8 mouse cellular contexts compared by ENCODE assay signal in the genomic region with DNA sequence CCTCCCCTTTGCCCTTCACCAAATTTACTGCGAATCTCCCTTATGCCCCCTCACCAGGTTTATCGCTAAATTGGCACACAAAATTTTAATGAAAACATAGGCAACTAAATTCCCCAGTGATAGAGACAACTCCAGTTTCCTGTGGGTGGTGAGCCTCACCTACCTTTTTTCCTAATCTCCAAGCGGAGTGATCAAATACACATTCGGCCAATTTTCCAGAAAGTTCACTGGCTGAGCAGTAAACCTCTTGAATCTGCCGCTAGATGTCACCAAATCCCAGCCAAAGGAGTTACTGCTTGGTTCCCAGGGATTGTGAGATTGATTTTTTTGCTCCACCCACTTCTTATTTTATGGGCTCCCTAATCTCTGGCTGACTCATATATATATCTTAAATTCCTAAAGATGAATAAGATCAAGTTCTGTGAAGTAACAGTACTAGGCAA. TPM values are rescaled to one million over a fixed set of nuclear protein-coding genes. Genes with fewer than 3 reads are reported as not detected.
A peak's percentile ranks its signal among the peaks of the same experiment; 100 is the strongest.
DNase-seq lines count a peak whose midpoint lies in the region; ATAC-seq and TF ChIP-seq lines count a peak whose summit lies in the region.

No protein-coding gene starts in this region.

- DNase-seq in A20 (ENCODE audit: low read depth, low spot score) = peak; percentile 73
- peak; percentile 35 for DNase-seq in adrenal gland, adult 8-10 months
- DNase-seq in kidney, postnatal 10 days = peak; percentile 74
- DNase-seq in liver, embryonic 14.5 days (ENCODE audit: low read depth in 3 of 3, low spot score in 3 of 3) = peak; percentile 50 to 61 (median 55)
- peak; percentile 54 for DNase-seq in neural tube, embryonic 11.5 days (ENCODE audit: low spot score)
- peak; percentile 50 for DNase-seq in thymus, adult 2 months

- H3K4me1 ChIP-seq in embryonic facial prominence, embryonic 13.5 days = 0 out of 2 replicates have a peak, but pooled peaks cover 7% of the 10 kb centered on the region
- H3K4me1 ChIP-seq in heart, embryonic 13.5 days = peaks cover 8% of the 10 kb centered on the region
- peaks cover 0 to 2% of the 10 kb centered on the region in 2 experiments; a peak in 1 of 4 replicates for H3K4me1 ChIP-seq in liver, embryonic 14.5 days (replicated peaks; ENCODE audit: control insufficient read depth in 2 of 2, insufficient read depth in 2 of 2, low read length in 1 of 2)
- no peaks in the 10 kb centered on the region for H3K4me1 ChIP-seq in neural tube, embryonic 11.5 days (ENCODE audit: control insufficient read depth, insufficient read depth, low read length)
- H3K4me1 ChIP-seq in thymus, adult 2 months (replicated peaks; ENCODE audit: control insufficient read depth, insufficient read depth, low read length) = no peaks in the 10 kb centered on the region

- H3K36me3 ChIP-seq in embryonic facial prominence, embryonic 13.5 days = peaks cover 3% of the 10 kb centered on the region
- H3K36me3 ChIP-seq in heart, embryonic 13.5 days = peaks cover 10% of the 10 kb centered on the region
- H3K36me3 ChIP-seq in liver, embryonic 14.5 days (replicated peaks; ENCODE audit: control insufficient read depth, insufficient read depth, low read depth) = no peaks in the 10 kb centered on the region
- H3K36me3 ChIP-seq in neural tube, embryonic 11.5 days (ENCODE audit: control insufficient read depth, insufficient read depth, low read length) = no peaks in the 10 kb centered on the region
- peaks cover 3% of the 10 kb centered on the region; the same call in 1 of the 2 replicates for H3K36me3 ChIP-seq in thymus, adult 2 months (ENCODE audit: control insufficient read depth, insufficient read depth, low read length)

- TF ChIP-seq CTCF in liver, embryonic 14.5 days (IDR thresholded peaks at IDR 0.05; ENCODE audit: low read depth) = peak; percentile 58
- no peak for TF ChIP-seq CTCF in thymus, adult 2 months (IDR thresholded peaks at IDR 0.05; ENCODE audit: borderline replicate concordance, control insufficient read depth, extremely low read depth, insufficient read depth, low read length, poor library complexity)

- peak overlapping the region; percentile 92 for H3K27ac ChIP-seq in embryonic facial prominence, embryonic 13.5 days
- peak overlapping the region; percentile 93 for H3K27ac ChIP-seq in heart, embryonic 13.5 days (replicated peaks)
- H3K27ac ChIP-seq in liver, embryonic 14.5 days = peak overlapping the region; percentile 68; the same call in 1 of the 2 replicates
- no peak overlapping the region for H3K27ac ChIP-seq in neural tube, embryonic 11.5 days (ENCODE audit: low read depth, low read length)
- peak overlapping the region; percentile 88 for H3K27ac ChIP-seq in thymus, adult 2 months (ENCODE audit: control insufficient read depth, insufficient read depth, low read length)

- ATAC-seq in embryonic facial prominence, embryonic 13.5 days (ENCODE audit: insufficient number of reproducible peaks, insufficient read depth, low FRiP score, low TSS enrichment, low read depth) = no peak
- ATAC-seq in heart, embryonic 13.5 days (ENCODE audit: extremely low read depth, insufficient number of reproducible peaks, low FRiP score, low TSS enrichment) = no peak
- no peak for ATAC-seq in liver, embryonic 14.5 days (ENCODE audit: insufficient read depth)
- no peak for ATAC-seq in neural tube, embryonic 11.5 days (ENCODE audit: insufficient read depth, low FRiP score, low TSS enrichment)

- no peak for TF ChIP-seq EP300 in liver, embryonic 14.5 days (IDR thresholded peaks at IDR 0.05; ENCODE audit: low read depth)

- 27% methylated on average over 5 of the region's 5 CpGs for WGBS in embryonic facial prominence, embryonic 13.5 days
- WGBS in heart, embryonic 13.5 days = 23% methylated on average over 5 of the region's 5 CpGs
- 24% methylated on average over 5 of the region's 5 CpGs for WGBS in liver, embryonic 14.5 days (ENCODE audit: insufficient replicate concordance)
- 31% methylated on average over 5 of the region's 5 CpGs for WGBS in neural tube, embryonic 11.5 days
- 12% methylated on average over 5 of the region's 5 CpGs for WGBS in thymus, adult 2 months

- no peaks in the 10 kb centered on the region for H3K9me3 ChIP-seq in embryonic facial prominence, embryonic 13.5 days
- no peaks in the 10 kb centered on the region for H3K9me3 ChIP-seq in heart, embryonic 13.5 days
- H3K9me3 ChIP-seq in liver, embryonic 14.5 days (ENCODE audit: control insufficient read depth, low read length) = no peaks in the 10 kb centered on the region
- no peaks in the 10 kb centered on the region for H3K9me3 ChIP-seq in neural tube, embryonic 11.5 days (ENCODE audit: control insufficient read depth, low read length)

- no peak for TF ChIP-seq POLR2A in thymus, adult 2 months (IDR thresholded peaks at IDR 0.05; ENCODE audit: control insufficient read depth, extremely low read depth, insufficient read depth, low read length, poor library complexity)

- H3K4me3 ChIP-seq in embryonic facial prominence, embryonic 13.5 days = peak overlapping the region; percentile 55
- H3K4me3 ChIP-seq in heart, embryonic 13.5 days = peak overlapping the region; percentile 66
- peak overlapping the region; percentile 64 to 80 for H3K4me3 ChIP-seq in liver, embryonic 14.5 days (ENCODE audit: insufficient read depth in 1 of 2, low read depth in 2 of 2, low read length in 2 of 2)
- H3K4me3 ChIP-seq in neural tube, embryonic 11.5 days (ENCODE audit: low read depth, low read length) = no peak overlapping the region
- H3K4me3 ChIP-seq in thymus, adult 2 months (ENCODE audit: control insufficient read depth, insufficient read depth, low read length) = no peak overlapping the region; the same call in 1 of the 2 replicates

- H3K9ac ChIP-seq in embryonic facial prominence, embryonic 13.5 days = peak overlapping the region; percentile 69
- peak overlapping the region; percentile 83 for H3K9ac ChIP-seq in heart, embryonic 13.5 days
- peak overlapping the region; percentile 63 for H3K9ac ChIP-seq in liver, embryonic 14.5 days (replicated peaks)
- H3K9ac ChIP-seq in neural tube, embryonic 11.5 days (ENCODE audit: low read length) = no peak overlapping the region

- peaks cover 4% of the 10 kb centered on the region; the same call in 1 of the 2 replicates for H3K27me3 ChIP-seq in embryonic facial prominence, embryonic 13.5 days
- no peaks in the 10 kb centered on the region for H3K27me3 ChIP-seq in heart, embryonic 13.5 days (replicated peaks)
- no peaks in the 10 kb centered on the region for H3K27me3 ChIP-seq in liver, embryonic 14.5 days (ENCODE audit: control insufficient read depth, insufficient read depth, low read length)
- no peaks in the 10 kb centered on the region for H3K27me3 ChIP-seq in neural tube, embryonic 11.5 days (ENCODE audit: control insufficient read depth, insufficient read depth, low read length)
- H3K27me3 ChIP-seq in thymus, adult 2 months (ENCODE audit: control insufficient read depth, insufficient read depth, low read length) = no peaks in the 10 kb centered on the region

- H3K4me2 ChIP-seq in embryonic facial prominence, embryonic 13.5 days = peak overlapping the region; percentile 56
- peak overlapping the region; percentile 67 for H3K4me2 ChIP-seq in heart, embryonic 13.5 days
- peak overlapping the region; percentile 77 for H3K4me2 ChIP-seq in liver, embryonic 14.5 days (ENCODE audit: low read depth)
- H3K4me2 ChIP-seq in neural tube, embryonic 11.5 days (ENCODE audit: low read depth) = peak overlapping the region; percentile 1; the same call in 1 of the 2 replicates

RNA-seq across cellular contexts. Expression of a gene that starts 0.8 kb away (rescaled TPM):
- total RNA-seq in adrenal gland, adult 8-10 months (2022) = 100 to 1,000 TPM; 290 to 312 (median 296) TPM
- polyA plus RNA-seq in embryonic facial prominence, embryonic 13.5 days (2015; fragmentation: Nextera tagmentation; extraction: Ambion mirVana) = 603 and 642 TPM in 2 replicates
- 334 and 360 TPM in 2 replicates for polyA plus RNA-seq in heart, embryonic 13.5 days (2015; fragmentation: Nextera tagmentation; extraction: Ambion mirVana)
- polyA plus RNA-seq in liver, embryonic 14.5 days (2012; rRNA removed) = 73.8 and 111 TPM in 2 replicates
- polyA plus RNA-seq in liver, embryonic 14.5 days (2014; fragmentation: Nextera tagmentation; extraction: Ambion mirVana) = 191 and 193 TPM in 2 replicates
- 622 and 646 TPM in 2 replicates for polyA plus RNA-seq in neural tube, embryonic 11.5 days (2014; fragmentation: Nextera tagmentation; extraction: Ambion mirVana)
- polyA plus RNA-seq in thymus, adult 2 months (2012; rRNA removed) = 27.7 and 37.1 TPM in 2 replicates

RNA-seq across cellular contexts. Expression of a gene that starts 34.9 kb away (rescaled TPM):
- 10 to 100 TPM in 2 of 4 experiments, 1 to 10 TPM in 2; 9.2 to 13.4 (median 11.3) TPM for total RNA-seq in adrenal gland, adult 8-10 months (2022)
- polyA plus RNA-seq in embryonic facial prominence, embryonic 13.5 days (2015; fragmentation: Nextera tagmentation; extraction: Ambion mirVana) = 11.9 and 13.2 TPM in 2 replicates
- polyA plus RNA-seq in heart, embryonic 13.5 days (2015; fragmentation: Nextera tagmentation; extraction: Ambion mirVana) = 9.6 and 10.0 TPM in 2 replicates
- 0.21 and 0.37 TPM in 2 replicates for polyA plus RNA-seq in liver, embryonic 14.5 days (2012; rRNA removed)
- polyA plus RNA-seq in liver, embryonic 14.5 days (2014; fragmentation: Nextera tagmentation; extraction: Ambion mirVana) = 0.83 and 0.96 TPM in 2 replicates
- polyA plus RNA-seq in neural tube, embryonic 11.5 days (2014; fragmentation: Nextera tagmentation; extraction: Ambion mirVana) = 8.9 and 9.3 TPM in 2 replicates
- 0.06 and 0.18 TPM in 2 replicates for polyA plus RNA-seq in thymus, adult 2 months (2012; rRNA removed)

RNA-seq across cellular contexts. Expression of a gene that starts 37.3 kb away (rescaled TPM):
- under 1 TPM in 1 of 4 experiments, not detected in 3; 0.18 TPM for total RNA-seq in adrenal gland, adult 8-10 months (2022)
- polyA plus RNA-seq in embryonic facial prominence, embryonic 13.5 days (2015; fragmentation: Nextera tagmentation; extraction: Ambion mirVana) = not detected in 2 replicates
- 0.10 and 0.12 TPM in 2 replicates for polyA plus RNA-seq in heart, embryonic 13.5 days (2015; fragmentation: Nextera tagmentation; extraction: Ambion mirVana)
- polyA plus RNA-seq in liver, embryonic 14.5 days (2012; rRNA removed) = not detected in 2 replicates
- polyA plus RNA-seq in liver, embryonic 14.5 days (2014; fragmentation: Nextera tagmentation; extraction: Ambion mirVana) = not detected in 2 replicates
- not detected in 2 replicates for polyA plus RNA-seq in neural tube, embryonic 11.5 days (2014; fragmentation: Nextera tagmentation; extraction: Ambion mirVana)
- polyA plus RNA-seq in thymus, adult 2 months (2012; rRNA removed) = not detected in 2 replicates

Comparison
In these comparisons a context has a peak if more than half of its experiments do, and no peak if none do; other contexts are left out.
1. H3K4me2 ChIP-seq: peak in every context shown above with its lines; median percentile 77 in liver, embryonic 14.5 days; 67 in heart, embryonic 13.5 days; 56 in embryonic facial prominence, embryonic 13.5 days; 1 in neural tube, embryonic 11.5 days.
2. H3K4me3 ChIP-seq: peak in embryonic facial prominence, embryonic 13.5 days (single experiment), heart, embryonic 13.5 days (single experiment) and liver, embryonic 14.5 days (2 of 2); none in neural tube, embryonic 11.5 days (single experiment) and thymus, adult 2 months (single experiment).
3. Peak in every context shown above with its lines, with median percentiles within 50 percentile points of each other: DNase-seq.